Mouse (Mus musculus) MEL (cell line): Measurements from ENCODE around the gene Kcnb1. TPM values are rescaled to one million over a fixed set of nuclear protein-coding genes. Genes with fewer than 3 reads are reported as not detected.

Experiments used
- DNase-seq: peaks from one replicate; pipeline ENCODE4 v3.0.0; 2011; ENCODE audit warnings: low read depth, low spot score
- H3K27ac ChIP-seq: 2 replicates; pipeline ENCODE4 v1.5.1; 2012; ENCODE audit warnings: low read depth, mild to moderate bottlenecking, control low read depth, low read length, moderate library complexity; ENCODE audit not compliant: control insufficient read depth
- H3K27me3 ChIP-seq, 2 experiments: fragments of 150-350 bp in 1 of 2; sonication (generic) in 1 of 2; 2 replicates each; pipeline ENCODE4 v1.6.1; 2012; ENCODE audit warnings: low read length in 2 of 2, mild to moderate bottlenecking in 2 of 2, improper control_type of control experiment in 1 of 2, moderate library complexity in 1 of 2; ENCODE audit not compliant: insufficient read depth in 2 of 2, control insufficient read depth in 1 of 2
- H3K36me3 ChIP-seq, 2 experiments: 2 replicates each; pipeline ENCODE4 v1.6.1; 2012 to 2014; ENCODE audit warnings: low read length in 2 of 2, improper control_type of control experiment in 1 of 2, inconsistent platforms in 1 of 2, mild to moderate bottlenecking in 1 of 2; ENCODE audit not compliant: insufficient read depth in 2 of 2, control insufficient read depth in 1 of 2
- H3K4me1 ChIP-seq, 2 experiments: fragments of 150-350 bp in 1 of 2; sonication (generic) in 1 of 2; 2 replicates each; pipeline ENCODE4 v1.6.1; 2012; ENCODE audit warnings: low read length in 2 of 2, improper control_type of control experiment in 1 of 2, mild to moderate bottlenecking in 1 of 2; ENCODE audit not compliant: insufficient read depth in 2 of 2, control insufficient read depth in 1 of 2
- H3K4me3 ChIP-seq, 2 experiments: fragments of 150-350 bp in 1 of 2; sonication (generic) in 1 of 2; 2 replicates each; pipeline ENCODE4 v1.5.1; 2012; ENCODE audit warnings: low read depth in 2 of 2, low read length in 2 of 2, mild to moderate bottlenecking in 2 of 2, moderate library complexity in 2 of 2, control low read depth in 1 of 2, improper control_type of control experiment in 1 of 2; ENCODE audit not compliant: control insufficient read depth in 1 of 2, insufficient read depth in 1 of 2
- H3K79me2 ChIP-seq: 2 replicates; pipeline ENCODE4 v1.6.1; 2012; ENCODE audit warnings: mild to moderate bottlenecking, low read length, moderate library complexity; ENCODE audit not compliant: control insufficient read depth, poor library complexity, insufficient read depth
- H3K9ac ChIP-seq: 2 replicates; pipeline ENCODE4 v1.6.1; 2012; ENCODE audit warnings: low read depth, mild to moderate bottlenecking, control low read depth, low read length, moderate library complexity; ENCODE audit not compliant: control insufficient read depth, poor library complexity, severe bottlenecking
- H3K9me3 ChIP-seq: fragments of 150-350 bp; sonication (generic); replicated peaks from 2 replicates; pipeline ENCODE4 v1.6.1; 2012; ENCODE audit warnings: mild to moderate bottlenecking, low read length, improper control_type of control experiment, moderate library complexity; ENCODE audit not compliant: insufficient read depth
- CHD1 ChIP-seq: IDR thresholded peaks from 2 replicates; pipeline ENCODE4 v1.6.1; 2012; ENCODE audit warnings: low read depth, mild to moderate bottlenecking, inconsistent platforms, low read length, improper control_type of control experiment
- ELF1 ChIP-seq: IDR thresholded peaks from 2 replicates; pipeline ENCODE4 v1.6.1; 2014; ENCODE audit warnings: low read depth, mild to moderate bottlenecking, inconsistent platforms, low read length, improper control_type of control experiment, moderate library complexity
- HCFC1 ChIP-seq: IDR thresholded peaks from 2 replicates; pipeline ENCODE4 v1.6.1; 2012; ENCODE audit warnings: low read depth, mild to moderate bottlenecking, inconsistent platforms, low read length, improper control_type of control experiment, moderate library complexity
- MAFK ChIP-seq: IDR thresholded peaks from 2 replicates; pipeline ENCODE4 v1.6.1; 2011; ENCODE audit warnings: low read depth, mild to moderate bottlenecking, low read length, improper control_type of control experiment, borderline replicate concordance
- MXI1 ChIP-seq: IDR thresholded peaks from 2 replicates; pipeline ENCODE4 v1.6.1; 2011; ENCODE audit warnings: mild to moderate bottlenecking, low read depth, low read length, improper control_type of control experiment
- MYC ChIP-seq: IDR thresholded peaks from 2 replicates; pipeline ENCODE4 v1.6.1; 2011; ENCODE audit warnings: low read depth, mild to moderate bottlenecking, low read length, improper control_type of control experiment, moderate library complexity
- NELFE ChIP-seq: IDR thresholded peaks from 2 replicates; pipeline ENCODE4 v1.6.1; 2011; ENCODE audit warnings: low read depth, low read length, improper control_type of control experiment
- USF2 ChIP-seq, 2 experiments: IDR thresholded peaks; 2 replicates each; pipeline ENCODE4 v1.6.1; 2011 to 2012; ENCODE audit warnings: improper control_type of control experiment in 2 of 2, low read length in 2 of 2, borderline replicate concordance in 1 of 2, inconsistent platforms in 1 of 2, low read depth in 1 of 2, mild to moderate bottlenecking in 1 of 2; ENCODE audit not compliant: insufficient read depth in 1 of 2
- polyA plus RNA-seq, 2 experiments: library from polyadenylated mRNA; stranded (reverse) in 1 of 2; unstranded in 1 of 2; fragments of >175 nt in 1 of 2; fragments of >200 nt in 1 of 2; gene quantifications; 2 replicates each; pipeline versions ENCODE4 v1.2.1 to v1.2.4; 2012; ENCODE audit warnings: low replicate concordance in 2 of 2, low read depth in 1 of 2; ENCODE audit not compliant: insufficient read length in 2 of 2, insufficient read depth in 1 of 2, missing spikeins in 1 of 2
- total RNA-seq: library from RNA; depleted of rRNA; stranded (reverse); fragments of 300-350 nt; gene quantifications from 2 replicates; pipeline ENCODE4 v1.2.3, GENCODE M21; 2012

Gene Kcnb1
- total and polyA plus RNA-seq, 3 experiments, result 0.39 to 3.6 TPM; not detected in 1

DNA sequence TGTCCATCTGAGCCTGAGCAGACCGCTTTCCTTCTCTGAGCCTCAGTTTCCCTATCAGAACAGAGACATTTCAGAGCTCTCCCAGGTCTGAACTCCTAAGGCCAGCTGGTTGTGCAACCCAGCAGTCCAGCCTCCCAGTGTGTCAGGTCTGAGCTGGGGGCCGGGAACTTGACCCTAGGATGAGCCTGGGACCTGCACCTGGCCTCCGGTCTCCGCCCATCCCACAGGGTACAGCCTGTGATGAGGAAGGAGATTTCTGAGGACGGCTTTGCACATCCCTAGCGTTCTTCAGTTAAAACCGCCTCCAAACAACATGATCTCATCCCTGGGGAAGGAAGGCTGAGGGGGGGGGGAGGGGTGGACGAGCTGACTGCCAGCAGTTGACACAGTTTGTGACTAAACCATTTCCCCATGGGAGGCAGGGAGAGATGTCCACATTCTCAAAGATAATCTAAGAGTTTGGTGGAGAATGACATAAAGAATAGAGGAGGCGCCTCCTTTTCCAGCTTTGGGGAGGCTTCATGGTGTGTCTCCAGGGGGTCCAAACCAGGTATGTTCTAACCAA, 110.9 kb downstream of the Kcnb1 start:
- Histone ChIP-seq H3K27ac (no peak overlapping the region), H3K4me3 (no peak overlapping the region), H3K9ac (no peak overlapping the region), H3K9me3 (no peaks in the 10 kb centered on the region), H3K4me1 (no peaks in the 10 kb centered on the region)
- DNase-seq, result no peak
- no peak for TF ChIP-seq ELF1
- no peak for TF ChIP-seq MXI1
- no peak for TF ChIP-seq NELFE
- TF ChIP-seq MAFK, result no peak
- TF ChIP-seq MYC, result no peak
- TF ChIP-seq CHD1, result no peak
- TF ChIP-seq, all 39 proteins: peak for 0
- no peaks in the 10 kb centered on the region for H3K79me2 ChIP-seq
- no peaks in the 10 kb centered on the region for H3K36me3 ChIP-seq
- H3K27me3 ChIP-seq, result peaks cover 0 to 2% of the 10 kb centered on the region in 2 experiments; a peak in 1 of 4 replicates

DNA sequence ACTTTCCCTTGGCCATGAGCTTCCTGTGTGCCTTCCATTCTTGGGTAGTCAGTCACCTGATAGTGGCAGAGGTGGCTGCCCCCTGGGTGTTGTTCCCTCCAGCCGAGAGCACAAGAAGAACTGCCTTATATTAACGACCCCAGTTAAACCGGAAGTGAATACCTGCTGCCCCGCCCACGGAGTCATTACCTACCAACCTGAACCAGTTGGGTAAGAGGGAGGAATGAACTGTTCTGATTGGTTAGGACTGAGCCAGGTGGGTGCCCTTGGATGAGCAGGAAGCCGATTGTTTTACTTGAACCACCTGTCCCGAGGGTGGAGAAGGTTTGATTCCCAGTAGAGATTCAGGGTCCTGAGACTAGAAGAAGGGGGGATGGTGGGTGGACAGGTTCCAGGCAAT, 111.5 kb downstream of the Kcnb1 start:
- no peaks in the 10 kb centered on the region for H3K79me2 ChIP-seq
- no peak for DNase-seq
- no peak overlapping the region for H3K27ac ChIP-seq
- H3K4me3 ChIP-seq, result no peak overlapping the region
- H3K4me1 ChIP-seq, result no peaks in the 10 kb centered on the region
- TF ChIP-seq USF2 (IDR thresholded peaks at IDR 0.05; ENCODE audit: borderline replicate concordance in 1 of 2, insufficient read depth in 1 of 2, low read depth in 1 of 2, low read length in 2 of 2) (no peak), CHD1 (no peak)
- H3K9me3 ChIP-seq, result no peaks in the 10 kb centered on the region
- H3K36me3 ChIP-seq, result no peaks in the 10 kb centered on the region
- H3K9ac ChIP-seq, result no peak overlapping the region
- peaks cover 0 to 2% of the 10 kb centered on the region in 2 experiments; a peak in 1 of 4 replicates for H3K27me3 ChIP-seq

DNA sequence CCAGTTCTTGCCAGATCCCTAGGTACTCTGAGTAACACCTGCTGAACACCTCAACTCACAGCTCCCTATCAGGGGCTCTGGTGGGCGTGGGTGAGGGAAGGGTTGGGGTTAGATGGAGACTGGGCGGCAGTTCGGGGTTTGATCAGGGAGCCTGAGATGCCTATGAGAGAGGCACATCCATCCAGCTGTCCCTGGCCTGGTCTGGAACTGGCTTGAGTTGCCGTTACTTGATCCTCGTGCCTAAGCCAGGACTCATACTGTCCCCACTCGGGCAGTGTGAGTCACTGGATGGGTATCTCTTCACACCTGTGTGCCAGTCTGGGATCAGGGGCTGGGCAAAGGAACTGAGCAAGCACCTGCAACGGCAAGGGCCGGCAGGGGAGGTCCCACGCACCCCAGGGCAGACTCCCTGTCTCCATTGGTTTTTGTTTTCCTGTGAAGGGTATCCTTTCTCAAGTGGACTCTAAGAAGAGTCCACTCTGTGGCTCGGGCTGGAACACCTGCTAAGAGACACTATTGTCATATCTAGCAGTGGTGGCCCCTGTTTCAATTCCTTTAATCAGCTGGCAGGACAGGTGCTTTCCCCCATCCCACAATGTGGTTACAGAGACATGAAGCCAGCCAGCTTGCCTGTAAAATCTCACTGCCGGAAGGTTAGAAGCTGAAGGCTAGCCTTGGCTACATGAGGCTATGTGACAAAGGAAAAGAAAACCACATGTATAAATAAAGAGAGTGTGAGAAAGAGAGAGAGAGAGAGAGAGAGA, 112.6 kb downstream of the Kcnb1 start:
- Histone ChIP-seq H3K4me1 (no peaks in the 10 kb centered on the region), H3K9ac (no peak overlapping the region)
- TF ChIP-seq USF2 (IDR thresholded peaks at IDR 0.05; ENCODE audit: borderline replicate concordance in 1 of 2, insufficient read depth in 1 of 2, low read depth in 1 of 2, low read length in 2 of 2) (no peak), HCFC1 (no peak)
- TF ChIP-seq, all 39 proteins: peak for 0
- DNase-seq, result no peak
- H3K79me2 ChIP-seq, result no peaks in the 10 kb centered on the region
- H3K9me3 ChIP-seq, result no peaks in the 10 kb centered on the region
- H3K4me3 ChIP-seq, result no peak overlapping the region
- H3K27me3 ChIP-seq, result peaks cover 0 to 2% of the 10 kb centered on the region in 2 experiments; a peak in 1 of 4 replicates
- no peaks in the 10 kb centered on the region for H3K36me3 ChIP-seq
- H3K27ac ChIP-seq, result no peak overlapping the region
